Mouse (Mus musculus) kidney, postnatal 4 days (tissue): ENCODE data around the gene Frmd4a.
"Not testable (repeated sequence)": the region's sequence is repeated elsewhere in the genome, so short reads cannot be mapped to it uniquely, and the experiment has no call there.

Source experiments
- DNase-seq, 2 experiments: peaks; one replicate each; pipeline ENCODE4 v3.0.0; 2021; ENCODE audit warnings: mixed read lengths in 2 of 2

The Frmd4a gene

DNA sequence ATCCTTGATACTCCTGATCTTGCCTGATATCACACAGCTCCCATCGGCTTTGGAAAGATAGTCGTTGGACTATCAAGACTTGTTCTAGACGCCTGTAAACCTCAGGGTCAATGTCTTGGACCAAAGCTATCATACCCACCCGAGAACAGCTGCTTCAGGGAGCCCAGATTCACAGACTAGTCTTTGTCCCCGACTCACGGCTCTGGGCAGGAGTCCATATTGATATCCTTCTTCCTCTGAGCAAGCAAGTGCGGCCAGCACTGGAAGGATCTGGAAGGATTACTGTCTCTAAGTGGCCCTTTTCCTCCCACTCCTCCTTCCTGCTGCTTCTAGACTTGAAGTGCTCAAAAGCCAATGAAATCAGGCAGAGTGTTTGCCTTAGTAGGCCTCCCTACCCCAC lies 575.1 kb downstream of the Frmd4a start:
- no peak for DNase-seq

DNA sequence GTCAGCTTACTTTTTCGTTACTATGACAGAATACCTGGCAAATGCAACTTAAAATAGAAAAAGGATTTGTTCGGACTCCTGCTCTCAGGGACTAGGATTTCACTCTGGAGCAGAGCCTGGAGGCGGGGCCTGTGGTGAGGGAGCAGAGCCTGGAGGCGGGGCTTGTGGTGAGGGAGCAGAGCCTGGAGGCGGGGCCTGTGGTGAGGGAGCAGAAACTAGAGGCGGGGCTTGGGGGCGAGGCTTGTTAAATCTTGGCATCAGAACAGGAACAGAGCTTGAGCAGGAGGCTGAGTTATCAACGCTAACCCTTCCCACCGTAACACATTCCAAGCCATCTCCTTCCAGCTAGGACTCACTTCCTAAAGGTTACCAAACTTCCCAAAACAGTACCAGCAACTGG lies 575.9 kb downstream of the Frmd4a start:
- peak; percentile 77 to 85 for DNase-seq

DNA sequence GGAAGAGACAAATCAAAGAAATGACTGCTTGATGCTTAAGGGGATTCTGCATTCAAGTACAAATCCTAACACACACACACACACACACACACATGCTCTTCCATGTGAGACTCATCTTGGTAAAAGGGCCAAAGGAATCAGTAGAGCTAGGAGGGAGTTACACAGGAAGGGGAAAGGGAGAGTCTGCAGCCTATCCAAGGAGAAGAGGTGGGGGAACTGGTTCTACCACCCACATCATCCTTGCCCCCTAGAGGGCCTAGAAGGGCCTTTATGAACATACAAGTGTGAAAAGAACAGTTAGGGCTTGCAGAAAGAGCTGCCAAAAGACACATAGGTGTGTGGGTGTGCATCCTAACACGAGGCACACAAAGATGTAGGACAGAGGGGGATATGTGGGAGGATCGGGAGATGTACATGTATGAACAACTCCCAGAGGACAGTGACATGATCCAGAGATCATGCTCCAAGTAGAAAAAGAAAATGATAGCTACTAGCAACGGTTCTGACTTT lies 576.4 kb downstream of the Frmd4a start:
- DNase-seq: no peak

DNA sequence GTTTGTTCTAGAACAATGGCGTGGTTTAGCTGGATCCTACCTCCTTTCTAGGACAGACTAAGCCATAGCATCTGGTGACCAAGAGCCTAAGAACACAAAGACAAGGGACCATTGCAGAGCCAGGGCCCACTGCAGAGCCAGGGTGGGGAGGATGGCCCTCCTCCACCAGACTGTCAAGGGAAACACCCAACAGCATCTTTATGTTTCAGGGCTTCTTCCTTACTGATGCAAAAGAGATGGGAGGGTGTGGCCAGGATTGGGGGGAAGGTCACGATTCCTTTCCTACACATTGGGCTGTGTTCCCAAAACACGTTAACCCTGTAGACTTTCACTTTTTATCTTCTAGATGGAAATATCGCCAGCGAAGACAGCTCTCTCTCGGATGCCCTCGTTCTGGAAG lies 579.5 kb downstream of the Frmd4a start:
- no peak for DNase-seq

DNA sequence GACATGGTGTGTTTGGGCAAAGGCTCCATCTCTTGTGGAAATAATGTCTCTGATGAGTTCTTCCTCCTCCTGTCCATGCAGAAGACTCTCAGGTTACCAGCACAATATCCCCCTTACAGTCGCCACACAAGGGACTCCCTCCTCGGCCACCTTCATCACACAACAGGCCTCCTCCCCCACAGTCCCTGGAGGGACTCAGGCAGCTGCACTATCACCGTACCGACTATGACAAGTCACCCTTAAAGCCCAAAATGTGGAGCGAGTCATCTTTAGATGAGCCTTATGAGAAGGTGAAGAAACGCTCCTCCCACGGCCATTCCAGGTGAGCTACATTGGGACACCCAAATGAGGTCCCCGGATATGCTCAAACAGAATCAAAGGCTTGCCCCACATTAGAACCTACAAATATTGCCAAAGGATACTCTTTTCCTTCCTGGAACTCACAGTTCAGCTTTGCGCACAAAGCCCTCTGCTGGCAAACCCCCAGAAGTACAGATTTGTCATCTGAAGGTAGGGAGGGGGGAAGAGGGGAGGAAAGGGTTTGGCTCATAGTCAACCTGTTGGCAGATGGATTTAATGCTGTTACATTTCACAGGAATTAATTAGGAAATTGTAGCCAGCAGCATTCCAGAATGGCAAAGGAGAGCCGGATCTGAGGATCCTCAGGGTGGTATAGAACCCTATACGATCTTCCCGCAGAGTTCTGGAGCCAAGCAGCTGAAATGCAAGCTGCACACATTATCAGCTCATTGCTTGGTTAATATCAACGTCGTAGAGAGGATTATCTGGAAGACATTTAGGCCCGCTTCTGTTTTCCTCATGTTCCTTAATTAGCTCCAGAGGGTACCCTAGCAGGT lies 583.7 kb downstream of the Frmd4a start:
- peak; percentile 77 to 84 for DNase-seq

DNA sequence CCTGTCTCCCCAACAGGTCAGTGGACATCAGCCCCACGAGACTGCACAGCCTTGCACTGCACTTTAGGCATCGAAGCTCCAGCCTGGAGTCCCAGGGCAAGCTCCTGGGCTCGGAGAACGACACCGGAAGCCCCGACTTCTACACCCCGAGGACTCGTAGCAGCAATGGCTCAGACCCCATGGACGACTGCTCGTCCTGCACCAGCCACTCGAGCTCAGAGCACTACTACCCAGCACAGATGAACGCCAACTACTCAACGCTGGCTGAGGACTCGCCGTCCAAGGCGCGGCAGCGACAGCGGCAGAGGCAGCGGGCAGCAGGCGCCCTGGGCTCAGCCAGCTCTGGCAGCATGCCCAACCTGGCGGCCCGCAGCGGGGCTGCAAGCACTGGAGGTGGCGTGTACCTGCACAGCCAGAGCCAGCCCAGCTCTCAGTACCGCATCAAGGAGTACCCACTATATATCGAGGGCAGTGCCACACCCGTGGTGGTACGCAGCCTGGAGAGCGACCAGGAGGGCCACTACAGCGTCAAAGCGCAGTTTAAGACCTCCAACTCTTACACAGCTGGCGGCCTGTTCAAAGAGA lies 585.9 kb downstream of the Frmd4a start:
- DNase-seq: peak; percentile 45 to 56

DNA sequence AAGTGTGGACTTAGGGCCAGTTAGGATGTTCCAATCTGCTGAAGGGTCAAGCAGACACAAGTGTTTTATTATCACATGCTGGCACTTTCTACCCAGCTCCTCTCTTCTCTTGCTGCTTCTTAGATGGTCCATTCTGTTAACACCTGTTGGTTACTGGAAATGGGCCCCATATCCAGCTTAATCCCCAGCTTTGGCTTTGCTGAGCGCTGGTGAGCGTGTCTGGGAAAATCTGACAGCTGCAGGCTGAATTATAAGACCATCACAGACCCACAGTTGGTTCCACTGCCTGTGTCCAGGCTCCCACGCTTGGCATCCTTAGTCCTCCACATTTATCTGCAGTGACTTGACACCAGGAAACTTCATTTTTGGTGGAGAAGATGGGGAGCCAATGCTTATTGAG lies 589.0 kb downstream of the Frmd4a start:
- DNase-seq: no peak

DNA sequence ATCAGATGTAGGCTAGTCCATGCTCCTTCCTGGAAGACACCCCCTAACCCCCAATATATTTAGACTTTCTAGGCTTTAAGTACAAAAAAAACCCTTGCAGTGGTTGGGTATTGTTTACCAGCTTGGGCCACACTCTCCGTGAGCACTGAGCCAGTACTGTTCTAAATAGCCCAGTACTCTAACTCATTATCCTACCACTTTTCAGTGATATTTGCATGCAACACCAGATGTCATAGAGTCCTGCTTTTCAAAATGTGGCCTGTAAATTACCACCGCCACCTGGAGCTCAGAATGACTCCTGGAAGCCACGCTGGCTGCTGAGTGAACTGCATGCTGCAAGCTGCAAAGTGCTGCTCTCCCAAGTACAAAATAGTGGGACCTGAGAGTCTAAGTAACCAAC lies 590.7 kb downstream of the Frmd4a start:
- DNase-seq: no peak

DNA sequence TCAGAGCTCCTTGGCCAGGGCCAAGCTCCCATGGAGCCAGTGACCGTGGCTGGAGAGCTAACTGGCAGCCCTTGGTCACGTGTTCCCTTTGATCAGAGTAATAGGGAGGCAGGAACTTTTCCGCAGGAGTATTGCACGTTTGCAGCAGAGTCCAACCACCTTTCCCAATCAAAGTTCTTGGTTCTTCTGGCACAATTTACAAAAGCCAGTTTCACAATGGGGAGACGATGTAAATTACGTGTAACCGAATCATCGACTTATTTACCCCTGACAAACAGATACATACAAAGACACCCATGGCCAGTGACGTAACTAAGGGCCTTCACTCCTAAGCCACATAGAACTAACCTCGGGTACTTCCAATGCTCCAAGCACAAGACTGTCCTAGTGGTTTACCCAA lies 591.9 kb downstream of the Frmd4a start:
- no peak for DNase-seq

DNA sequence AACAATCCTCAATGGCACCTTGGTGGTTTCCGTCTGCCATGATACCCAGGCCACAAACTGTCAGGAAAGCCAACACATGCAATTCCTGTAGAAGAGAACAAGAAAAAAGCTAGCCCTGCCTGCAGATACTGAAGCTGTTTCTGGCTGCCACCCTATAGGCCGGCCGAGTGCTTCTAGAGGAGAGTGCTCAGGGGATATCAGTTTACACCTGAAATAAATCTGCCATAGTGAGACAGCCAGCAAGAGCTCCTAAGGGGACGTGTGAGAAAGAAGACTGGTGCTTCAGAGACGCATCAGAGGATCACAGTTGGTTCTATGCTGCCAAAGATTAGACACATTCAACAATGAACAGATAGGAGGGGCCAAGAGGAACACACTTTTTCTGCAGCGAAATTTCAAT lies 593.8 kb downstream of the Frmd4a start:
- no peak for DNase-seq

DNA sequence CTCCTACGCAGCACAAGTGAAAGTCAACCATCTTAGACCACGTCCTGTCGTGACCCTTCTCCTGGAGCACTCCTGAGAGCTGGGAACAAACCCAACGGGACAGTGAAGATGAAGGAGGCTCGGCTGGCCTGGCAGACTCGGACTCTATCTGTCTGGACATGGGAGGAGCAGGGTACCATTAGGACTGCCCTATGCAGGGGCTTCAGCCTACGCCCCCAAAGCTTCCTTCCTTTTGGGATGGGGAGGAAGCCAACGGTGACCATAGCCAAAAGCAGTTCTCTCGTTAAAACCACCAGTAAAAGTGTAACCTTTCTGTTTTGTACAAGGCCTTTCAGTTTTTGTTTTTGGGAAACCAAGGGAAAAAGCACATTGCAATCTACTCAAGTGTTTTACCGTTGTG lies 594.2 kb downstream of the Frmd4a start:
- no peak for DNase-seq

DNA sequence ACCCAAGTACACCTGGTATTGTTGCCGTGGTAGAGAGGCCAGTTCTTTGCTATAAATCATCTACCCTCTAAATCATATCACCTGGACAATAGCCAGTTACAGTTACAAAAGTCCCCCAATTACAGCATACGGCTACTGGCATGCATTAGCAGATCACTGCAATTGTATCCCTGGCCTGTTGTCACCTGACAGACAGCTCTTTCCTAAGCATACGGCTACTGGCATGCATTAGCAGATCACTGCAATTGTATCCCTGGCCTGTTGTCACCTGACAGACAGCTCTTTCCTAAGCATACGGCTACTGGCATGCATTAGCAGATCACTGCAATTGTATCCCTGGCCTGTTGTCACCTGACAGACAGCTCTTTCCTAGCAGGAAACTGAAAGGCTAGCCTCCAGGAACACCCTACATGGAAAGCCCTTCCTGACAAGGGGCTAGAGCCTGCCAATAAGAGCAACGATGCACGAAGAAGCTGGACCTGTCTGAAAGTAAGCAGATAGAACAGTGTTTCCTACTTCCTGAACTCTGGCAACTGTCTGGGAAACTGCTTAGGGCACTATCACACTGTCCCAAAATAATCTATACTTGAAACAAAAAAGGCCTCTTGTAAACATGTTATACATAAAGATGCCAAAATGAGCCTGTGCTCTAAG lies 596.9 kb downstream of the Frmd4a start:
- not testable (repeated sequence) for DNase-seq

DNA sequence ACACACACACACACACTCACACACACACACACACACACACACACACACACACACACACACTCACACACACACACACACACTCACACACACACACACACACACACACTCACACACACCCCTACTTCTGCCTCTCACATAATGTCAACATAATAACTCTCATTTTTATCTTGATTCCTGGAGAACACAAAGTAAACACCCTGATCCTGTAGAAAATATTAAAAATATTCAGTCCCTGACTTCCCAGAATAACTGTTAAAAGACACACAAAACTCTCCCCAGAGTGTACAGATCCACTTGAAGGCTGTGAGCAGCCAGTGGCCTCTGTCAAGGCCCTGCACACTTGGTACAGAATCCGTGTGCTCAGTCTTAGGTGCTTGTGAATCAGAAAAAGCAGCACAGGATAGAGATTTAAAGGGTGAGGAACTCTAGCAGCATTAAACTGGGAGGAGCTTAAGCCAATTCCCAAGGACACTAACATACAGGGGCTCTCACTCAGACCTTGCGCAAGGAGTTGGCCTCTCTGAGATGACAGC lies 597.6 kb downstream of the Frmd4a start:
- DNase-seq: no peak

DNA sequence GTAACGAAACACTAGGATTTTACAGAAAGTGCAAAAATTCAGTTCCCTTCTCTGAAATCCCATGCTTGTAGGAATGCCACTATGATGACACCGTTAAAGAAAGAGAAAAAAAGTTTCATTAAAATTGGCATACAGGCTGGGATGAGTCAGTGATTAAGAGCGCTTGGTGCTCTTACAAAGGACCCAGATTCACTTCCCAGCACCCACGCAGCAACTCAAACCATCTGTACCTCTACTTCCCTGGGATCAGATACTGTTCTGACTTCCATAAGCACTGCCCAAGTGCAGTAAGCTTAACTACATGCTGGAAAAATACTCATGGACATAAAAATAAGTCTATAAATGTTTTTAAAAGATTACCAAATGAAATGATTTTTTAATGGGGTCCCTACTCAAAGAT lies 599.5 kb downstream of the Frmd4a start:
- no peak for DNase-seq

DNA sequence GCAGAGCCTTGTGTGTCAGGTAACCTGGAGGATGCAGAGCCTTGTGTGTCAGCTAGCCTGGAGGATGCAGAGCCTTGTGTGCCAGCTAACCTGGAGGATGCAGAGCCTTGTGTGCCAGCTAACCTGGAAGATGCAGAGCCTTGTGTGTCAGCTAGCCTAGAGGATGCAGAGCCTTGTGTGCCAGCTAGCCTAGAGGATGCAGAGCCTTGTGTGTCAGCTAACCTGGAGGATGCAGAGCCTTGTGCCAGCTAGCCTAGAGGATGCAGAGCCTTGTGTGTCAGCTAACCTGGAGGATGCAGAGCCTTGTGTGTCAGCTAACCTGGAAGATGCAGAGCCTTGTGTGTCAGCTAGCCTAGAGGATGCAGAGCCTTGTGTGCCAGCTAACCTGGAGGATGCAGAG lies 601.6 kb downstream of the Frmd4a start:
- DNase-seq: not testable (repeated sequence)

DNA sequence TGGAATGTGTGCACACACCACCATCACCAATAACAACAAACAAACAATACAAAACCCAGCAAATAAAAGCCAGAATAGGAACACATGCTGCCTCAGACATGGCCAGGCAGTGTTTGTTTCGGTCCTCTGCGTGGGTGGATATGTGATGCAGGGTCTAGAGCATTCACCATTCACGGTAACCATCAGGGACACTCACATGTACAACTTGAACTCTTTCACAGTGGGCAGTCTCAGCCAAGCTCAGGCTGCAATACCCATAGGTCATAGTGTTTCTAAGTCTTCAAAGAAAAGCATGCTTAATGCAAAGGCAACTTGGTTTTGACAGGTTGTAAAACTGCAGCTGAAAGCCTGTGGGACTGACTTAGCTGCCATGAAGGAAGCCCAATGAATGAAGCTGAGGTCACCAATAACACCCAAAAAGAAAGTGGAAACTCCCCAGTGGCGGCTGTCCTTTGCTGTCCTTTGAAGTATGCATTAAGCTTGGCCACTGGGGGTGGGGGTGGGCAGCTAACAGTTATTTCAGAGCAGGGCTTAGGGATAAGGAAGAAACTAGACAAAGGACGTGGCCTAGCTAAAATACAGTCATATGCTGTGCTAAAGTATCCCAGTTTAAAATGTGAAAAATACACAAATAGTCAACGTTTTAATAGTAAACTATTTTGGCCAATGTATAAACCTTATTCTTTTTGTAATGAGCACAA lies 602.5 kb downstream of the Frmd4a start:
- no peak for DNase-seq

DNA sequence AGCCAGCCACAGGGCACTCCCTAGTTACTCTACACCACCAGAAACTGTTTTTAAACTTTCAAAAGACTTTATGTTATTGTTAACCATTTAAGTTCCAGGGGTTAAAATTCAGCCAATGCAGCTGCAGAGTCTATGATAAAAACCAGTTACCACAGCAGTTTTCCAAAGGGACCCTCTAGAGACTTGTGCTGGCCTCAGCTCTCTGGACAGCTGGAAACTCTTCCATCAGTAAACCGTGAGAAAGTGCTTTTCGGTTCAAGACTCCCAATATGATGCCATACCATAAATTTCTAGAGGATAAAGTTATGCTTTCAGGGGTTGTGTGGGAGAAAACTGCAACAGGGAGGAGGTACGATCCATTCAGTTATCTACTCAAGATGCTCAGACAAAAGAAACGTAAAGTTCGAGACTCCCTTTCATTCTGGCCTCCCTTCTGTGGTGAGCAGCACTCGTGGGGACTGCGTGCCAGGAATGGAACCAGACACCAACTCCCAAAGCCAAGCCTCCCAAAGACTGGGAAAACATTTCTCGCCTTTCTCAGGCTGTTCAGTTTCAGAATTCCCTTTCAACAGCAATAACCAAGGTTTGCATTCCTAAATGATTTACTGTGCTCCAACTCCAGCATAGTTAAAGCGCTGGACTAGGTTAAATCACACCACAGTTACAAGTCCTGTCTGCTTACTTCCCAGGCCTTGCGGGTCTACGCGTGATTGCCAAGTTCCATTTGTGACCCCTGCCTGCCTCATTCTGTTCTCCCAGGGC lies 603.3 kb downstream of the Frmd4a start:
- DNase-seq: peak; percentile 46 to 61

DNA sequence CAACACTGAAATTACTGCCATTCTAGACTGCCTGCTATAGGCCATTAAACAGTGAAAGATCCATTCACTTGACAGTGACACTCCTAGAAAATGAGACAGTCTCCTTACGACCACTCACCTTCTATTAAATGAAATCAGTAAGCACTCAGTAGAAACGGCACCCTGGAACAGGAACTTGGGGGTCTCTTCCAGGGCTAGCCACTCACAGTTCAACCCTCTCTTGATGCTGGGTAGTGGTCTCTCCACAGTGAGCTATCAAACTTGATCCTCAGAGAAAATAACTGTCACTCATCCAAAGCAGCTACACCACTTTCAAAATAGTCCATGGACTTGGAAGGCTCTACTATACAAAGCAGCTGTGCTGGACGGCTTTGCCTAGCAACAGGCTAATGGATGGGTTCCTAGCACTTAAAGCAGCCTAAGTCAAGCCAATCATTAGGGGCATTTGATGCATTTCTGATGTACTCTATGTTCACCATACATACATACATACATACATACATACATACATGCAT lies 604.0 kb downstream of the Frmd4a start:
- DNase-seq: peak in 1 of 2 experiments; percentile 16

DNA sequence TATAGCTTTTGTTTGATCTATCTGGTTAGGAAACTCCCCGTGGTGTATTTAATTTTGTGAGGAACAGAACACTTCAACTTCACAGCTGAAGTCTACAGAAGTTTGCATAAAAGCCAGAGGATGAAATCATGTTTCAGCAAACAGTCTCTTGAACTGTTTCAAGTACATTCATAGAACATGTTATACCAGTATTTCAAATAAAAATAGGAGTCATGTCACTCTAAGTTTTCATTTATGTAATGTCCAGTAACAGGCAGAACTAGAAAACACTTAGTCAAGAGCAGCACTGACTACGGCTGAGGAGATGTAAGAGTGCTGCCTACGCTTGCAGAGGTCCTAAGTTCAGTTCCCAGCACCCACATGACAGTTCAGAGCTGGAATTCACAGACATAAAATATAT lies 609.4 kb downstream of the Frmd4a start:
- no peak for DNase-seq

DNA sequence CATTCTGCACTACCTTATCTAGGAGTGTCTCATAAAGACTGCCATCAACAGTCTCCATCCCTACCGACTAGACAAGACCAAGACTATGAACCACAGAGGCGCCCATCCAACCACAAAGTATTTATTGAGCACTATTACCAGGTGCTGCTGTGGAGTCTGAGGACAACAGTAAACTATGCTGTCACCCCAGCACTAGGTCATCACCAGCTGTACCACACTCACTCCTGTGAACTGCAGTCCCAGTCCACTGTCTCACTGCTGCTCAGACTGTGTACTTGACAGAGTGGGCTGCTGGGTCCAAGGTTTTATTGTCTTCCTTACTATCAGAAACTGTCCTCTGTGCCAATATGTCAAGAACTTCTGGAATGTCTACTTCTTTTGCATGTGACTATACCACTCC lies 611.4 kb downstream of the Frmd4a start:
- no peak for DNase-seq

DNA sequence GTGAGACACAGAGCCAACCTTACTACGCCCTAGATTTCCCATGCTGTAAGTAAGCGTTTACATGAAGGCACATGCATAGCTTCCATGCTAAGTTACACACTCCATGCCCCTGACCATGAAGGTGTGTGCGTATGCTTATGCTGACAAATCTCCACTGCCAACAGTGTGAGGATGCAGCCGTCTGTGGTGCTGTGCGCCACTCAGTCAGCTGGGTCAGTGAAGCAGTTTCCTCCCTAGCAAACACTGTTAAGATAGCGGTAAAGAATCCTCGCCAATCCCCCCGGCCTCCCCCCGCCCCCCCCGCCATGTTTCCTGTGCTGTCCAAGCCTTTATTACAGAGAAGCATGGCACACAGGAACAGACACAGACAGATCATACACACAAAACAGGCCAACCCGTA lies 612.0 kb downstream of the Frmd4a start:
- no peak for DNase-seq
